Mouse (Mus musculus): ENCODE results near the gene Map2k6. TPM values are rescaled to one million over a fixed set of nuclear protein-coding genes. Genes with fewer than 3 reads are reported as not detected.

Map2k6 gene
- polyA plus RNA-seq, 1 experiment from 2014 or later, result 25.4 TPM

- Histone ChIP-seq H3K9me3 (ENCODE audit: low read depth, low read length) (no peaks in the 10 kb centered on the region), H3K4me1 (ENCODE audit: insufficient read depth) (no peaks in the 10 kb centered on the region), H3K27me3 (ENCODE audit: insufficient read depth, low read length) (no peaks in the 10 kb centered on the region), H3K36me3 (ENCODE audit: insufficient read depth) (peaks cover 43% of the 10 kb centered on the region), H3K4me2 (no peak overlapping the region), H3K27ac (ENCODE audit: low read depth) (no peak overlapping the region), H3K9ac (no peak overlapping the region), H3K4me3 (ENCODE audit: low read depth, low read length) (no peak overlapping the region)
- WGBS, result 58% methylated on average over 11 of the region's 11 CpGs
- TF ChIP-seq CTCF (IDR thresholded peaks at IDR 0.05; ENCODE audit: low read depth), result no peak
- ATAC-seq (ENCODE audit: insufficient read depth) (no peak), DNase-seq (no peak)
Observed at GRCm38 (mm10) chr11:110502937-110503670, 104.2 kb downstream of the Map2k6 start.

DNA sequence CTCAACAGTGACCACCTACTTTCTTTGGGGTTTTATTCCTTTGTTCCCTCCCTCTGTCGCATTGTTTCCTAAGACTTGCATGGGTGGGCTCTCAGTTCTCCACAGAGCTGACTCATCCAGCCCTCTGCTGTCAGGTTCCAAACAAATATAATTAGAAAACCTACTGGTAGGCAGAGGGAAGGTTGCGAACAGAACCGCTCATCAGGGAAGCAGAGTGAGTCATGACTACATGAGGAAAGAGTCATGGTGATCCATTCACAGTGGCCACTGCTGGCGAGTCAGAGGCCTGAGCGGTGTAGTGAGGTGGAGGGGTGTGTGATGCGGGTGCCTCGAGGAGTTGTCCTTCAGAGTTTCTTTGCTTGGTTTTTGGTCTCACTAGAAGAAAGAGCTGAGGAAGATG lies 112.5 kb downstream of the Map2k6 start:
- H3K9ac ChIP-seq, result no peak overlapping the region
- H3K9me3 ChIP-seq (ENCODE audit: low read depth, low read length), result no peaks in the 10 kb centered on the region
- H3K27me3 ChIP-seq (ENCODE audit: insufficient read depth, low read length), result no peaks in the 10 kb centered on the region
- H3K4me3 ChIP-seq (ENCODE audit: low read depth, low read length), result no peak overlapping the region
- 91% methylated on average over 7 of the region's 7 CpGs for WGBS
- no peak overlapping the region for H3K4me2 ChIP-seq
- DNase-seq (no peak), ATAC-seq (ENCODE audit: insufficient read depth) (no peak)
- no peak for TF ChIP-seq CTCF (IDR thresholded peaks at IDR 0.05; ENCODE audit: low read depth)
- H3K27ac ChIP-seq (ENCODE audit: low read depth), result no peak overlapping the region
- H3K36me3 ChIP-seq (ENCODE audit: insufficient read depth), result peaks cover 28% of the 10 kb centered on the region; the same call in 1 of the 2 replicates
- no peaks in the 10 kb centered on the region for H3K4me1 ChIP-seq (ENCODE audit: insufficient read depth)

GRCm38 (mm10) chr11:110518648-110519047 lies 119.7 kb downstream of the Map2k6 start:
- no peak overlapping the region for H3K9ac ChIP-seq
- no peaks in the 10 kb centered on the region for H3K27me3 ChIP-seq (ENCODE audit: insufficient read depth, low read length)
- H3K4me3 ChIP-seq (ENCODE audit: low read depth, low read length), result no peak overlapping the region
- 90% methylated on average over 1 of the region's 1 CpGs for WGBS
- H3K27ac ChIP-seq (ENCODE audit: low read depth), result no peak overlapping the region
- H3K4me1 ChIP-seq (ENCODE audit: insufficient read depth), result no peaks in the 10 kb centered on the region
- no peak for TF ChIP-seq CTCF (IDR thresholded peaks at IDR 0.05; ENCODE audit: low read depth)
- no peak overlapping the region for H3K4me2 ChIP-seq
- no peak for DNase-seq
- no peak for ATAC-seq (ENCODE audit: insufficient read depth)
- no peaks in the 10 kb centered on the region for H3K9me3 ChIP-seq (ENCODE audit: low read depth, low read length)
- peaks cover 6% of the 10 kb centered on the region; the same call in 1 of the 2 replicates for H3K36me3 ChIP-seq (ENCODE audit: insufficient read depth)

DNA sequence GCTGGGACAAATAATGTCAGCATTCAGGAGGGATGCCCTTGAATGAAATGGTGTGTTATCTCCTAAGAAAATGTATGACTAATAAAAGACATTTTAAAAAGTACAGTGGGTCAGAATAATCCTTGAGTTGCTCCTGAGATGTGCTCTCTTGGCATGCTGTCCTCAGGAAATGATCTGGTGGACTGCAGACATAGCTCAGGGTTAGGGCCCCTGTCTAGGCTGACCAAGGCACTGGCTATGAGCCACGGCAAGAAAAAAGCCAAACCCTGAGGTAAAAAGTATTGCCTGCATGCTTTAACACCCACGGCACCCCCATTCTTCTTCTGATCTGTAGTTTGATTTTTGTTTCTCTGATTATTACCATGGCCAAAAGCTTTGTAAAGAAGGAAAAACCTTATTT lies 124.0 kb downstream of the Map2k6 start:
- Histone ChIP-seq H3K4me1 (ENCODE audit: insufficient read depth) (no peaks in the 10 kb centered on the region), H3K9ac (no peak overlapping the region), H3K36me3 (ENCODE audit: insufficient read depth) (peaks cover 3% of the 10 kb centered on the region; the same call in 1 of the 2 replicates), H3K27me3 (ENCODE audit: insufficient read depth, low read length) (no peaks in the 10 kb centered on the region), H3K4me2 (no peak overlapping the region), H3K27ac (ENCODE audit: low read depth) (no peak overlapping the region), H3K9me3 (ENCODE audit: low read depth, low read length) (no peaks in the 10 kb centered on the region), H3K4me3 (ENCODE audit: low read depth, low read length) (no peak overlapping the region)
- WGBS, result 88% methylated on average over 2 of the region's 2 CpGs
- no peak for TF ChIP-seq CTCF (IDR thresholded peaks at IDR 0.05; ENCODE audit: low read depth)
- no peak for ATAC-seq (ENCODE audit: insufficient read depth)
- DNase-seq, result no peak

- DNase-seq (no peak), ATAC-seq (ENCODE audit: insufficient read depth) (no peak)
- TF ChIP-seq CTCF (IDR thresholded peaks at IDR 0.05; ENCODE audit: low read depth), result no peak
- Histone ChIP-seq H3K36me3 (ENCODE audit: insufficient read depth) (no peaks in the 10 kb centered on the region; the same call in 1 of the 2 replicates), H3K27ac (ENCODE audit: low read depth) (no peak overlapping the region), H3K27me3 (ENCODE audit: insufficient read depth, low read length) (no peaks in the 10 kb centered on the region), H3K4me2 (no peak overlapping the region), H3K4me3 (ENCODE audit: low read depth, low read length) (no peak overlapping the region), H3K9me3 (ENCODE audit: low read depth, low read length) (no peaks in the 10 kb centered on the region), H3K4me1 (ENCODE audit: insufficient read depth) (no peaks in the 10 kb centered on the region), H3K9ac (no peak overlapping the region)
- 92% methylated on average over 4 of the region's 4 CpGs for WGBS
Observed at GRCm38 (mm10) chr11:110526156-110526555, 127.2 kb downstream of the Map2k6 start.

DNA sequence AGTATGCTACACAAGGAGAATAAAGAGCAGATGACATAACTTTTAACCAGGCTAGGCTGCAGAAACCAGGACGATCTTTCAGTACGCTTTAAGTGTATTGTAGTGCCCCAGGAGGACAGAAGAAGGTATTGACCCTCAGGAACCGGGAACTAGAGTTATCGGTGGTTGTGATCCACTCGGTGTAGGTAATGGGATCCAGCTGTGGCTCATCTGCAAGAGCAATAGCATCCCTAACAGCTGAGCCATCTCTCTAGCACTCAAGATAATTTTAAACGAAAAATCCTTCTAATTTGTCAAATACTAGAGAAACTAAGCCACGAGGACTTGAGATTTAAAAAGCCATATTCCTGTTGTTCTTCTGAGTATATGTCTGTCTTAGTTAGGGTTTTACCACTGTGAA lies 132.2 kb downstream of the Map2k6 start:
- no peak overlapping the region for H3K4me3 ChIP-seq (ENCODE audit: low read depth, low read length)
- WGBS, result 30% methylated on average over 7 of the region's 7 CpGs
- DNase-seq (peak; percentile 86), ATAC-seq (ENCODE audit: insufficient read depth) (peak; percentile 86)
- H3K9ac ChIP-seq, result no peak overlapping the region
- H3K9me3 ChIP-seq (ENCODE audit: low read depth, low read length), result no peaks in the 10 kb centered on the region
- H3K36me3 ChIP-seq (ENCODE audit: insufficient read depth), result no peaks in the 10 kb centered on the region
- 0 out of 2 replicates have a peak, but pooled peaks cover 2% of the 10 kb centered on the region for H3K4me1 ChIP-seq (ENCODE audit: insufficient read depth)
- H3K4me2 ChIP-seq, result no peak overlapping the region
- peak; percentile 20 for TF ChIP-seq CTCF (IDR thresholded peaks at IDR 0.05; ENCODE audit: low read depth)
- H3K27ac ChIP-seq (ENCODE audit: low read depth), result no peak overlapping the region
- no peaks in the 10 kb centered on the region for H3K27me3 ChIP-seq (ENCODE audit: insufficient read depth, low read length)

DNA sequence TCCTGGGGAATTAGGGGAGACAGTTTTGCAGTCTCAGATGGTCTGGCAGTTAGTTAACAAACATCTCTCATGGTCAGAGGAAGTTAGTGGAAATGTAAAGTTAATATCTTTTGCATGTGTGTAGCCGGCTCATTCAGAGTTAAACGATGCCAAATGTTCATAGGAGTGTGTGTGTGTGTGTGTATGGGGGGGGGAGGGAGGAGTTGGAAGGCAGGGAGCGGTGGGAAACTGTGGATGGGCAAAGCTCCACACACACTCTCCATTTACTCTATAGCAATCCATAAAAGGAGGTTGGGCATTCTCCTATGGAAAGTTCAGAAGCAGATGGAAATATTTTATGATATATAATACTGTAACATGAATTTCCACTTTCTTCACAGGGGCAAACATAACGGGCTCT lies 135.9 kb downstream of the Map2k6 start:
- Histone ChIP-seq H3K4me1 (ENCODE audit: insufficient read depth) (0 out of 2 replicates have a peak, but pooled peaks cover 2% of the 10 kb centered on the region), H3K4me3 (ENCODE audit: low read depth, low read length) (no peak overlapping the region), H3K9ac (no peak overlapping the region), H3K27ac (ENCODE audit: low read depth) (no peak overlapping the region), H3K4me2 (no peak overlapping the region), H3K36me3 (ENCODE audit: insufficient read depth) (no peaks in the 10 kb centered on the region), H3K9me3 (ENCODE audit: low read depth, low read length) (no peaks in the 10 kb centered on the region), H3K27me3 (ENCODE audit: insufficient read depth, low read length) (no peaks in the 10 kb centered on the region)
- ATAC-seq (ENCODE audit: insufficient read depth) (no peak), DNase-seq (no peak)
- no peak for TF ChIP-seq CTCF (IDR thresholded peaks at IDR 0.05; ENCODE audit: low read depth)
- 58% methylated on average over 4 of the region's 4 CpGs for WGBS
